ENCODE assay signal across 35 mouse cellular contexts in genomic region chrX:11565888-11566287, GRCm38 (mm10).
"Had no signal": no experiment of that assay in that cellular context is flagged by ENCODE, and none has a peak within 500 bp of the region (broad histone marks: within the 10 kb centered on the region; RNA-seq: fewer than 3 reads in every experiment).

No protein-coding gene starts in this region.

- H3K27me3 ChIP-seq: hindbrain, embryonic 15.5 days; intestine, embryonic 15.5 days had no signal

- ATAC-seq: hindbrain, embryonic 16.5 days; hindbrain, postnatal 0 days; inflammation-experienced regulatory T-cells, adult 6 months; intestine, embryonic 15.5 days; intestine, embryonic 16.5 days; intestine, postnatal 0 days had no signal

- H3K36me3 ChIP-seq: heart, embryonic 10.5 days; heart, embryonic 12.5 days; heart, embryonic 13.5 days; heart, embryonic 15.5 days; hindbrain, embryonic 10.5 days; hindbrain, embryonic 12.5 days; hindbrain, embryonic 13.5 days; hindbrain, embryonic 15.5 days; intestine, embryonic 15.5 days; kidney, embryonic 15.5 days had no signal

- H3K27ac ChIP-seq: heart, embryonic 10.5 days; heart, embryonic 13.5 days; heart, embryonic 15.5 days; hindbrain, embryonic 10.5 days; hindbrain, embryonic 12.5 days; hindbrain, embryonic 13.5 days; hindbrain, embryonic 14.5 days; hindbrain, embryonic 15.5 days; hindbrain, postnatal 0 days; intestine, embryonic 15.5 days; kidney, embryonic 15.5 days; kidney, postnatal 0 days; layer of hippocampus, adult 2 months had no signal

- H3K4me3 ChIP-seq: heart, embryonic 10.5 days; heart, embryonic 12.5 days; heart, embryonic 13.5 days; heart, embryonic 15.5 days; hindbrain, embryonic 10.5 days; hindbrain, embryonic 12.5 days; hindbrain, embryonic 13.5 days; hindbrain, embryonic 15.5 days; intestine, embryonic 15.5 days; kidney, embryonic 15.5 days; layer of hippocampus, adult 2 months had no signal

- H3K9me3 ChIP-seq: heart, embryonic 10.5 days; heart, embryonic 12.5 days; heart, embryonic 13.5 days; heart, embryonic 15.5 days; hindbrain, embryonic 10.5 days; hindbrain, embryonic 12.5 days; hindbrain, embryonic 13.5 days; hindbrain, embryonic 15.5 days; intestine, embryonic 15.5 days; kidney, embryonic 15.5 days had no signal

- H3K4me2 ChIP-seq: heart, embryonic 11.5 days; heart, embryonic 12.5 days; heart, embryonic 13.5 days; heart, embryonic 15.5 days; hindbrain, embryonic 12.5 days; hindbrain, embryonic 13.5 days; hindbrain, embryonic 14.5 days; hindbrain, embryonic 15.5 days; intestine, embryonic 15.5 days; kidney, embryonic 15.5 days had no signal

- H3K9ac ChIP-seq: heart, embryonic 12.5 days; heart, embryonic 13.5 days; heart, embryonic 15.5 days; hindbrain, embryonic 12.5 days; hindbrain, embryonic 13.5 days; hindbrain, embryonic 14.5 days; hindbrain, embryonic 15.5 days; intestine, embryonic 15.5 days; kidney, embryonic 15.5 days had no signal

- DNase-seq: heart, postnatal 10 days; heart, postnatal 14 days; heart, postnatal 36 days; heart, postnatal 4 days; kidney, adult 11 months; kidney, adult 18-20 months; kidney, adult 2 months; kidney, adult 8-10 months; kidney, adult 9 months; kidney, postnatal 10 days; kidney, postnatal 14 days; kidney, postnatal 25 days; kidney, postnatal 36 days; kidney, postnatal 4 days; layer of hippocampus, adult 9-11 months; layer of hippocampus, postnatal 36 days had no signal

- H3K4me1 ChIP-seq: heart, embryonic 10.5 days; heart, embryonic 12.5 days; heart, embryonic 13.5 days; heart, embryonic 15.5 days; hindbrain, embryonic 12.5 days; intestine, embryonic 15.5 days had no signal
